Mouse (Mus musculus): ENCODE results near the gene Cenpb. TPM values are rescaled to one million over a fixed set of nuclear protein-coding genes. Genes with fewer than 3 reads are reported as not detected.
"Not testable (repeated sequence)": the region's sequence is repeated elsewhere in the genome, so short reads cannot be mapped to it uniquely, and the experiment has no call there.

Gene Cenpb
- polyA plus RNA-seq (2014; fragmentation: Nextera tagmentation; extraction: Ambion mirVana) = 6.8 and 8.5 TPM in 2 replicates

- H3K27me3 ChIP-seq (ENCODE audit: control insufficient read depth, insufficient read depth, low read length) = no peaks in the 10 kb centered on the region
- no peaks in the 10 kb centered on the region for H3K9me3 ChIP-seq (ENCODE audit: control insufficient read depth, low read length)
- peaks cover 21% of the 10 kb centered on the region for H3K4me1 ChIP-seq (ENCODE audit: control insufficient read depth, insufficient read depth, low read length)
- peak within 1 kb of the TSS; percentile 99 for H3K4me2 ChIP-seq (ENCODE audit: low read depth, severe bottlenecking)
- H3K36me3 ChIP-seq (ENCODE audit: control insufficient read depth, insufficient read depth, low read length) = no peaks in the 10 kb centered on the region
- peak within 1 kb of the TSS; percentile 98 for H3K9ac ChIP-seq (ENCODE audit: low read length)
- ATAC-seq (ENCODE audit: insufficient number of reproducible peaks, low FRiP score, low TSS enrichment, low read depth) = peak; percentile 73
- H3K4me3 ChIP-seq (ENCODE audit: low read depth, low read length) = peak within 1 kb of the TSS; percentile 75
- 3% methylated on average over 44 of the region's 57 CpGs for WGBS
- DNase-seq (ENCODE audit: low spot score) = peak; percentile 87
- peak within 1 kb of the TSS; percentile 81 for H3K27ac ChIP-seq (replicated peaks; ENCODE audit: low read depth, low read length)
Observed at GRCm38 (mm10) chr2:131179990-131180587, at the start of gene Cenpb. Cenpb (minus strand) TSS chr2:131180067.

GRCm38 (mm10) chr2:131227243-131227642 is 47.4 kb upstream of the Cenpb start:
- H3K4me3 ChIP-seq (ENCODE audit: low read depth, low read length) = no peak overlapping the region
- no peak for DNase-seq (ENCODE audit: low spot score)
- no peak overlapping the region for H3K9ac ChIP-seq (ENCODE audit: low read length)
- H3K4me2 ChIP-seq (ENCODE audit: low read depth, severe bottlenecking) = no peak overlapping the region
- ATAC-seq (ENCODE audit: insufficient number of reproducible peaks, low FRiP score, low TSS enrichment, low read depth) = no peak
- 94% methylated on average over 3 of the region's 3 CpGs for WGBS
- H3K27me3 ChIP-seq (ENCODE audit: control insufficient read depth, insufficient read depth, low read length) = no peaks in the 10 kb centered on the region
- no peak overlapping the region for H3K27ac ChIP-seq (replicated peaks; ENCODE audit: low read depth, low read length)
- H3K9me3 ChIP-seq (ENCODE audit: control insufficient read depth, low read length) = no peaks in the 10 kb centered on the region
- no peaks in the 10 kb centered on the region for H3K36me3 ChIP-seq (ENCODE audit: control insufficient read depth, insufficient read depth, low read length)
- no peaks in the 10 kb centered on the region for H3K4me1 ChIP-seq (ENCODE audit: control insufficient read depth, insufficient read depth, low read length)

GRCm38 (mm10) chr2:131226669-131227068 is 46.8 kb upstream of the Cenpb start:
- DNase-seq (ENCODE audit: low spot score); H3K4me2 ChIP-seq (ENCODE audit: low read depth, severe bottlenecking); H3K9ac ChIP-seq (ENCODE audit: low read length); H3K27me3 ChIP-seq (ENCODE audit: control insufficient read depth, insufficient read depth, low read length); H3K4me1 ChIP-seq (ENCODE audit: control insufficient read depth, insufficient read depth, low read length); H3K9me3 ChIP-seq (ENCODE audit: control insufficient read depth, low read length); ATAC-seq (ENCODE audit: insufficient number of reproducible peaks, low FRiP score, low TSS enrichment, low read depth); H3K36me3 ChIP-seq (ENCODE audit: control insufficient read depth, insufficient read depth, low read length); H3K27ac ChIP-seq (replicated peaks; ENCODE audit: low read depth, low read length); H3K4me3 ChIP-seq (ENCODE audit: low read depth, low read length): not testable (repeated sequence)
- 70% methylated on average over 2 of the region's 2 CpGs for WGBS

GRCm38 (mm10) chr2:131225178-131225577 is 45.3 kb upstream of the Cenpb start:
- H3K9me3 ChIP-seq (ENCODE audit: control insufficient read depth, low read length) = no peaks in the 10 kb centered on the region
- no peak overlapping the region for H3K27ac ChIP-seq (replicated peaks; ENCODE audit: low read depth, low read length)
- no peak overlapping the region for H3K4me3 ChIP-seq (ENCODE audit: low read depth, low read length)
- H3K4me2 ChIP-seq (ENCODE audit: low read depth, severe bottlenecking) = no peak overlapping the region
- no peak for DNase-seq (ENCODE audit: low spot score)
- ATAC-seq (ENCODE audit: insufficient number of reproducible peaks, low FRiP score, low TSS enrichment, low read depth) = no peak
- no peaks in the 10 kb centered on the region for H3K4me1 ChIP-seq (ENCODE audit: control insufficient read depth, insufficient read depth, low read length)
- no peak overlapping the region for H3K9ac ChIP-seq (ENCODE audit: low read length)
- no peaks in the 10 kb centered on the region for H3K36me3 ChIP-seq (ENCODE audit: control insufficient read depth, insufficient read depth, low read length)
- WGBS = 91% methylated on average over 6 of the region's 6 CpGs
- H3K27me3 ChIP-seq (ENCODE audit: control insufficient read depth, insufficient read depth, low read length) = no peaks in the 10 kb centered on the region

- Histone ChIP-seq H3K9me3 (ENCODE audit: control insufficient read depth, low read length) (no peaks in the 10 kb centered on the region), H3K27me3 (ENCODE audit: control insufficient read depth, insufficient read depth, low read length) (no peaks in the 10 kb centered on the region), H3K4me2 (ENCODE audit: low read depth, severe bottlenecking) (no peak overlapping the region), H3K4me1 (ENCODE audit: control insufficient read depth, insufficient read depth, low read length) (no peaks in the 10 kb centered on the region), H3K9ac (ENCODE audit: low read length) (no peak overlapping the region), H3K36me3 (ENCODE audit: control insufficient read depth, insufficient read depth, low read length) (no peaks in the 10 kb centered on the region), H3K27ac (replicated peaks; ENCODE audit: low read depth, low read length) (no peak overlapping the region), H3K4me3 (ENCODE audit: low read depth, low read length) (no peak overlapping the region)
- no peak for DNase-seq (ENCODE audit: low spot score)
- ATAC-seq (ENCODE audit: insufficient number of reproducible peaks, low FRiP score, low TSS enrichment, low read depth) = no peak
- WGBS = 74% methylated on average over 1 of the region's 1 CpGs
Observed at GRCm38 (mm10) chr2:131223569-131223968, 43.7 kb upstream of the Cenpb start.

- no peaks in the 10 kb centered on the region for H3K27me3 ChIP-seq (ENCODE audit: control insufficient read depth, insufficient read depth, low read length)
- no peaks in the 10 kb centered on the region for H3K4me1 ChIP-seq (ENCODE audit: control insufficient read depth, insufficient read depth, low read length)
- no peak for DNase-seq (ENCODE audit: low spot score)
- 74% methylated on average over 5 of the region's 5 CpGs for WGBS
- no peaks in the 10 kb centered on the region for H3K9me3 ChIP-seq (ENCODE audit: control insufficient read depth, low read length)
- ATAC-seq (ENCODE audit: insufficient number of reproducible peaks, low FRiP score, low TSS enrichment, low read depth) = no peak
- no peak overlapping the region for H3K27ac ChIP-seq (replicated peaks; ENCODE audit: low read depth, low read length)
- no peak overlapping the region for H3K9ac ChIP-seq (ENCODE audit: low read length)
- no peak overlapping the region for H3K4me3 ChIP-seq (ENCODE audit: low read depth, low read length)
- no peaks in the 10 kb centered on the region for H3K36me3 ChIP-seq (ENCODE audit: control insufficient read depth, insufficient read depth, low read length)
- no peak overlapping the region for H3K4me2 ChIP-seq (ENCODE audit: low read depth, severe bottlenecking)
Observed at GRCm38 (mm10) chr2:131222562-131222961, 42.7 kb upstream of the Cenpb start.

- ATAC-seq (ENCODE audit: insufficient number of reproducible peaks, low FRiP score, low TSS enrichment, low read depth) (no peak), DNase-seq (ENCODE audit: low spot score) (no peak)
- WGBS = 81% methylated on average over 3 of the region's 3 CpGs
- H3K4me3 ChIP-seq (ENCODE audit: low read depth, low read length) = no peak overlapping the region
- no peaks in the 10 kb centered on the region for H3K36me3 ChIP-seq (ENCODE audit: control insufficient read depth, insufficient read depth, low read length)
- H3K4me2 ChIP-seq (ENCODE audit: low read depth, severe bottlenecking) = no peak overlapping the region
- H3K27ac ChIP-seq (replicated peaks; ENCODE audit: low read depth, low read length) = no peak overlapping the region
- no peaks in the 10 kb centered on the region for H3K27me3 ChIP-seq (ENCODE audit: control insufficient read depth, insufficient read depth, low read length)
- H3K9ac ChIP-seq (ENCODE audit: low read length) = no peak overlapping the region
- H3K9me3 ChIP-seq (ENCODE audit: control insufficient read depth, low read length) = no peaks in the 10 kb centered on the region
- H3K4me1 ChIP-seq (ENCODE audit: control insufficient read depth, insufficient read depth, low read length) = no peaks in the 10 kb centered on the region
Observed at GRCm38 (mm10) chr2:131221853-131222515, 42.1 kb upstream of the Cenpb start.

GRCm38 (mm10) chr2:131220030-131220429 is 40.2 kb upstream of the Cenpb start:
- Histone ChIP-seq H3K4me3 (ENCODE audit: low read depth, low read length) (no peak overlapping the region), H3K4me1 (ENCODE audit: control insufficient read depth, insufficient read depth, low read length) (no peaks in the 10 kb centered on the region), H3K27me3 (ENCODE audit: control insufficient read depth, insufficient read depth, low read length) (no peaks in the 10 kb centered on the region), H3K9ac (ENCODE audit: low read length) (no peak overlapping the region), H3K4me2 (ENCODE audit: low read depth, severe bottlenecking) (no peak overlapping the region), H3K27ac (replicated peaks; ENCODE audit: low read depth, low read length) (no peak overlapping the region), H3K9me3 (ENCODE audit: control insufficient read depth, low read length) (no peaks in the 10 kb centered on the region), H3K36me3 (ENCODE audit: control insufficient read depth, insufficient read depth, low read length) (no peaks in the 10 kb centered on the region)
- WGBS = 82% methylated on average over 4 of the region's 4 CpGs
- ATAC-seq (ENCODE audit: insufficient number of reproducible peaks, low FRiP score, low TSS enrichment, low read depth) (no peak), DNase-seq (ENCODE audit: low spot score) (no peak)

Data from limb, embryonic 11.5 days (tissue).